Mouse (Mus musculus) thymus, adult 2 months (tissue): ENCODE results near the gene Atp8a2.

Source experiments
- CTCF ChIP-seq: fragments of 200-500 bp; IDR thresholded peaks from 2 replicates; pipeline ENCODE4 v1.5.1; 2012; ENCODE audit warnings: mild to moderate bottlenecking, control low read depth, low read length, moderate library complexity, borderline replicate concordance; ENCODE audit not compliant: control insufficient read depth, poor library complexity, insufficient read depth; ENCODE audit errors: extremely low read depth
- POLR2A ChIP-seq: fragments of 200-500 bp; IDR thresholded peaks from 2 replicates; pipeline ENCODE4 v1.6.1; 2012; ENCODE audit warnings: mild to moderate bottlenecking, low read length, control low read depth, moderate library complexity; ENCODE audit not compliant: control insufficient read depth, poor library complexity, insufficient read depth; ENCODE audit errors: extremely low read depth

DNA sequence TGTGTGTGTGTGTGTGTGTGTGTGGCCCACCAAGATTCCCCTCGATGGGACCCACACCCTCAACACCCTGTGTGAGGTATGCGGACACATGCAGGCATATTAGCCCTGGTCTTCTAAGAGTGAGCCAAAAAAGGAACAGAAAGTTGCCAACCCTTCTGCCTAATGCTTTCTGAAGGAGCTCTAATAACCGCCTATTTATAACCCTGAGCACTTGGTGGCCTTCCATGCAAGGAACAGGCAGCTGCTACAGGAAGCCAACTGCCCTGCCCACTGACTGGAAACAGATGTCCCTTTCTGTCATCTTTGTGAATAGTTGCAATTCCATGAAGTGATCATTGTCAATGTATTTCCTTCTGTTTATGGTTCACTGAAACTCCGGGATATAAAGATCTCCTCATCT, 475.0 kb downstream of the Atp8a2 start:
- TF ChIP-seq CTCF (no peak), POLR2A (no peak)
